8 mouse cellular contexts compared by ENCODE assay signal in genomic region chr15:99772277-99772880, GRCm38 (mm10). TPM values are rescaled to one million over a fixed set of nuclear protein-coding genes. Genes with fewer than 3 reads are reported as not detected.
A peak's percentile ranks its signal among the peaks of the same experiment; 100 is the strongest.
DNase-seq lines count a peak whose midpoint lies in the region; ATAC-seq and TF ChIP-seq lines count a peak whose summit lies in the region.

No protein-coding gene starts in this region.

- ATAC-seq in embryonic facial prominence, embryonic 13.5 days (ENCODE audit: insufficient number of reproducible peaks, insufficient read depth, low FRiP score, low TSS enrichment, low read depth): peak; percentile 96
- peak; percentile 95 for ATAC-seq in limb, embryonic 11.5 days (ENCODE audit: insufficient number of reproducible peaks, low FRiP score, low TSS enrichment, low read depth)
- peak; percentile 94 for ATAC-seq in midbrain, embryonic 13.5 days

- WGBS in embryonic facial prominence, embryonic 13.5 days: 0% methylated on average over 35 of the region's 41 CpGs
- WGBS in kidney, adult 2 months: under 1% methylated on average over 39 of the region's 41 CpGs
- under 1% methylated on average over 37 of the region's 41 CpGs for WGBS in limb, embryonic 11.5 days
- 0% methylated on average over 30 of the region's 41 CpGs for whole genome bisulfite sequencing in midbrain, embryonic 13.5 days
- WGBS in small intestine, adult 2 months: 1% methylated on average over 38 of the region's 41 CpGs

- peak; percentile 90 for TF ChIP-seq POLR2A in kidney, adult 2 months (IDR thresholded peaks at IDR 0.05; ENCODE audit: low read depth, low read length)
- peak; percentile 97 for TF ChIP-seq POLR2A in small intestine, adult 2 months (IDR thresholded peaks at IDR 0.05; ENCODE audit: low read depth, low read length)

- H3K36me3 ChIP-seq in embryonic facial prominence, embryonic 13.5 days: peaks cover under 1% of the 10 kb centered on the region; the same call in 1 of the 2 replicates
- no peaks in the 10 kb centered on the region for H3K36me3 ChIP-seq in kidney, adult 2 months (ENCODE audit: control insufficient read depth, insufficient read depth, low read length)
- H3K36me3 ChIP-seq in limb, embryonic 11.5 days (ENCODE audit: control insufficient read depth, insufficient read depth, low read length): no peaks in the 10 kb centered on the region
- no peaks in the 10 kb centered on the region for H3K36me3 ChIP-seq in midbrain, embryonic 13.5 days
- H3K36me3 ChIP-seq in small intestine, adult 2 months (ENCODE audit: control insufficient read depth, insufficient read depth, low read length): no peaks in the 10 kb centered on the region

- DNase-seq in 3T3-L1 (ENCODE audit: low read depth, low spot score): peak; percentile 89
- peak; percentile 95 to 96 for DNase-seq in adrenal gland, postnatal 36 days
- DNase-seq in heart, adult 18-20 months: peak; percentile 90 to 95
- peak; percentile 94 for DNase-seq in kidney, adult 2 months
- DNase-seq in limb, embryonic 11.5 days (ENCODE audit: low spot score): peak; percentile 95

- peak overlapping the region; percentile 83 for H3K4me2 ChIP-seq in embryonic facial prominence, embryonic 13.5 days
- peak overlapping the region; percentile 81 for H3K4me2 ChIP-seq in limb, embryonic 11.5 days (ENCODE audit: low read depth, severe bottlenecking)
- peak overlapping the region; percentile 67 for H3K4me2 ChIP-seq in midbrain, embryonic 13.5 days (replicated peaks)

- H3K27me3 ChIP-seq in embryonic facial prominence, embryonic 13.5 days: no peaks in the 10 kb centered on the region
- no peaks in the 10 kb centered on the region for H3K27me3 ChIP-seq in kidney, adult 2 months (replicated peaks; ENCODE audit: control insufficient read depth, insufficient read depth, low read length)
- H3K27me3 ChIP-seq in limb, embryonic 11.5 days (ENCODE audit: control insufficient read depth, insufficient read depth, low read length): no peaks in the 10 kb centered on the region
- H3K27me3 ChIP-seq in midbrain, embryonic 13.5 days: no peaks in the 10 kb centered on the region
- no peaks in the 10 kb centered on the region for H3K27me3 ChIP-seq in small intestine, adult 2 months (ENCODE audit: control insufficient read depth, insufficient read depth, low read length)

- peak overlapping the region; percentile 90 for H3K9ac ChIP-seq in embryonic facial prominence, embryonic 13.5 days
- H3K9ac ChIP-seq in limb, embryonic 11.5 days (ENCODE audit: low read length): peak overlapping the region; percentile 94
- H3K9ac ChIP-seq in midbrain, embryonic 13.5 days (replicated peaks): peak overlapping the region; percentile 90

- peak overlapping the region; percentile 96 for H3K27ac ChIP-seq in embryonic facial prominence, embryonic 13.5 days
- peak overlapping the region; percentile 69 for H3K27ac ChIP-seq in kidney, adult 2 months (ENCODE audit: insufficient read depth, low read depth, low read length)
- H3K27ac ChIP-seq in limb, embryonic 11.5 days (replicated peaks; ENCODE audit: low read depth, low read length): peak overlapping the region; percentile 94
- peak overlapping the region; percentile 92 for H3K27ac ChIP-seq in midbrain, embryonic 13.5 days
- peak overlapping the region; percentile 26; the same call in 1 of the 2 replicates for H3K27ac ChIP-seq in small intestine, adult 2 months (ENCODE audit: insufficient read depth, low read depth, low read length)

- H3K9me3 ChIP-seq in embryonic facial prominence, embryonic 13.5 days: no peaks in the 10 kb centered on the region
- no peaks in the 10 kb centered on the region for H3K9me3 ChIP-seq in limb, embryonic 11.5 days (ENCODE audit: control insufficient read depth, low read length)
- H3K9me3 ChIP-seq in midbrain, embryonic 13.5 days: no peaks in the 10 kb centered on the region

- TF ChIP-seq CTCF in kidney, adult 2 months (conservative IDR thresholded peaks at IDR 0.05; ENCODE audit: insufficient read depth, insufficient read length, low read depth, low read length): 0 out of 2 replicates have a peak, but pooled peaks have one; percentile 5
- peak; percentile 14; the same call in 1 of the 2 replicates for TF ChIP-seq CTCF in small intestine, adult 2 months (IDR thresholded peaks at IDR 0.05; ENCODE audit: extremely low read depth, insufficient read length, insufficient replicate concordance, low read depth, low read length)

- H3K4me1 ChIP-seq in embryonic facial prominence, embryonic 13.5 days: peaks cover 16% of the 10 kb centered on the region
- peaks cover 2% of the 10 kb centered on the region; the same call in 1 of the 2 replicates for H3K4me1 ChIP-seq in kidney, adult 2 months (ENCODE audit: control insufficient read depth, insufficient read depth, low read length)
- peaks cover 3% of the 10 kb centered on the region; the same call in 1 of the 2 replicates for H3K4me1 ChIP-seq in limb, embryonic 11.5 days (ENCODE audit: control insufficient read depth, insufficient read depth, low read length)
- H3K4me1 ChIP-seq in midbrain, embryonic 13.5 days (replicated peaks): peaks cover 22% of the 10 kb centered on the region
- H3K4me1 ChIP-seq in small intestine, adult 2 months (ENCODE audit: control insufficient read depth, insufficient read depth, insufficient read length, low read length): no peaks in the 10 kb centered on the region; the same call in none of the 2 replicates

- H3K4me3 ChIP-seq in embryonic facial prominence, embryonic 13.5 days: peak overlapping the region; percentile 78
- peak overlapping the region; percentile 92 for H3K4me3 ChIP-seq in kidney, adult 2 months (ENCODE audit: insufficient read depth, low read depth, low read length)
- peak overlapping the region; percentile 71 for H3K4me3 ChIP-seq in limb, embryonic 11.5 days (ENCODE audit: low read depth, low read length)
- H3K4me3 ChIP-seq in midbrain, embryonic 13.5 days (replicated peaks): peak overlapping the region; percentile 77
- H3K4me3 ChIP-seq in small intestine, adult 2 months (ENCODE audit: low read depth, low read length): peak overlapping the region; percentile 77

RNA-seq across cellular contexts. Expression of gene Cers5, which starts 0.3 kb away (rescaled TPM):
- 10 to 100 TPM; 49.1 to 56.1 TPM for total RNA-seq in adrenal gland, postnatal 36 days (2021)
- 70.8 and 71.5 TPM in 2 replicates for polyA plus RNA-seq in embryonic facial prominence, embryonic 13.5 days (2015; fragmentation: Nextera tagmentation; extraction: Ambion mirVana)
- 10 to 100 TPM; 16.6 to 19.9 TPM for total RNA-seq in heart, adult 18-20 months (2021)
- polyA plus RNA-seq in kidney, adult 2 months (2012; rRNA removed): 28.7 and 31.8 TPM in 2 replicates
- polyA plus RNA-seq in limb, embryonic 11.5 days (2014; fragmentation: Nextera tagmentation; extraction: Ambion mirVana): 70.9 and 75.3 TPM in 2 replicates
- 58.4 and 61.1 TPM in 2 replicates for polyA plus RNA-seq in midbrain, embryonic 13.5 days (2015; fragmentation: Nextera tagmentation; extraction: Ambion mirVana)
- 6.9 and 8.2 TPM in 2 replicates for polyA plus RNA-seq in small intestine, adult 2 months (2012; rRNA removed)

RNA-seq across cellular contexts. Expression of gene Cox14, which starts 47.0 kb away (rescaled TPM):
- total RNA-seq in adrenal gland, postnatal 36 days (2021): 100 to 1,000 TPM; 227 to 257 TPM
- polyA plus RNA-seq in embryonic facial prominence, embryonic 13.5 days (2015; fragmentation: Nextera tagmentation; extraction: Ambion mirVana): 144 and 179 TPM in 2 replicates
- total RNA-seq in heart, adult 18-20 months (2021): 100 to 1,000 TPM; 238 to 271 TPM
- polyA plus RNA-seq in kidney, adult 2 months (2012; rRNA removed): 263 and 269 TPM in 2 replicates
- polyA plus RNA-seq in limb, embryonic 11.5 days (2014; fragmentation: Nextera tagmentation; extraction: Ambion mirVana): 118 and 123 TPM in 2 replicates
- polyA plus RNA-seq in midbrain, embryonic 13.5 days (2015; fragmentation: Nextera tagmentation; extraction: Ambion mirVana): 167 and 177 TPM in 2 replicates
- polyA plus RNA-seq in small intestine, adult 2 months (2012; rRNA removed): 301 and 397 TPM in 2 replicates

RNA-seq across cellular contexts. Expression of gene Gpd1, which starts 55.1 kb away (rescaled TPM):
- total RNA-seq in adrenal gland, postnatal 36 days (2021): 1,000 to 10,000 TPM in 1 of 2 experiments, 100 to 1,000 TPM in 1; 945 to 1,041 TPM
- polyA plus RNA-seq in embryonic facial prominence, embryonic 13.5 days (2015; fragmentation: Nextera tagmentation; extraction: Ambion mirVana): 0.37 and 1.0 TPM in 2 replicates
- 100 to 1,000 TPM in 1 of 2 experiments, 10 to 100 TPM in 1; 53.9 to 160 TPM for total RNA-seq in heart, adult 18-20 months (2021)
- 427 and 506 TPM in 2 replicates for polyA plus RNA-seq in kidney, adult 2 months (2012; rRNA removed)
- polyA plus RNA-seq in limb, embryonic 11.5 days (2014; fragmentation: Nextera tagmentation; extraction: Ambion mirVana): 0.07 and 0.27 TPM in 2 replicates
- polyA plus RNA-seq in midbrain, embryonic 13.5 days (2015; fragmentation: Nextera tagmentation; extraction: Ambion mirVana): 1.3 and 1.6 TPM in 2 replicates
- polyA plus RNA-seq in small intestine, adult 2 months (2012; rRNA removed): 246 and 260 TPM in 2 replicates

Comparison
In these comparisons a context has a peak if more than half of its experiments do, and no peak if none do; other contexts are left out.
1. Peak in every context shown above with its lines: DNase-seq, ATAC-seq, H3K4me3 ChIP-seq and H3K27ac ChIP-seq.
2. H3K27ac ChIP-seq: peak in every context shown above with its lines; median percentile 96 in embryonic facial prominence, embryonic 13.5 days; 94 in limb, embryonic 11.5 days; 92 in midbrain, embryonic 13.5 days; 69 in kidney, adult 2 months; 26 in small intestine, adult 2 months.
3. RNA of gene Gpd1, which starts 55.1 kb away (polyA plus RNA-seq): 427 to 506 TPM in kidney, adult 2 months and 246 to 260 TPM in small intestine, adult 2 months; 1.3 to 1.6 TPM in midbrain, embryonic 13.5 days, 0.37 to 1.0 TPM in embryonic facial prominence, embryonic 13.5 days and 0.07 to 0.27 TPM in limb, embryonic 11.5 days; every median in the first group is over 10 times any median in the second.